Mouse (Mus musculus) heart, postnatal 14 days (tissue): Measurements from ENCODE around the gene Paqr9. TPM values are rescaled to one million over a fixed set of nuclear protein-coding genes. Genes with fewer than 3 reads are reported as not detected.

Experiments
- DNase-seq, 2 experiments: peaks; one replicate each; pipeline ENCODE4 v3.0.0; 2021 to 2022
- intact Hi-C: fragments of 180-260 bp; cut with DNase I; formaldehyde crosslinking; loops from one replicate; pipeline ENCODE4 v1.15.1; 2025
- total RNA-seq, 2 experiments: library from RNA; stranded (reverse); gene quantifications; 2 replicates each; pipeline ENCODE4 v1.2.3; 2021

Gene Paqr9
- total RNA-seq, 2 experiments from 2014 or later, result 48.8 to 50.6 TPM

GRCm38 (mm10) chr9:95570604-95571003 lies 11.1 kb downstream of the Paqr9 start:
- DNase-seq, result no peak
- intact Hi-C loops, result no loop called here

GRCm38 (mm10) chr9:95571494-95571893 lies 12.0 kb downstream of the Paqr9 start:
- DNase-seq, result no peak
- intact Hi-C loops, result no loop called here

- intact Hi-C loops, result no loop called here
- DNase-seq, result no peak
Observed at GRCm38 (mm10) chr9:95572558-95572957, 13.1 kb downstream of the Paqr9 start.

- DNase-seq, result no peak
- intact Hi-C loops, result no loop called here
Observed at GRCm38 (mm10) chr9:95574116-95574515, 14.7 kb downstream of the Paqr9 start.

- intact Hi-C loops, result no loop called here
- DNase-seq, result no peak
Observed at GRCm38 (mm10) chr9:95577502-95577901, 18.0 kb downstream of the Paqr9 start.

GRCm38 (mm10) chr9:95578366-95578895 lies 19.0 kb downstream of the Paqr9 start:
- no peak for DNase-seq
- intact Hi-C loops, result no loop called here

- intact Hi-C loops, result no loop called here
Observed at GRCm38 (mm10) chr9:95581021-95581757, 21.7 kb downstream of the Paqr9 start.

GRCm38 (mm10) chr9:95581758-95582515 lies 22.5 kb downstream of the Paqr9 start:
- intact Hi-C loops, result no loop called here
- no peak for DNase-seq

More at GRCm38 (mm10) chr9:95581021-95581757, 21.7 kb downstream of the Paqr9 start:
- no peak for DNase-seq

GRCm38 (mm10) chr9:95582555-95582954 lies 23.1 kb downstream of the Paqr9 start:
- no peak for DNase-seq
- intact Hi-C loops, result no loop called here

GRCm38 (mm10) chr9:95586046-95586445 lies 26.6 kb downstream of the Paqr9 start:
- no peak for DNase-seq
- intact Hi-C loops, result no loop called here

GRCm38 (mm10) chr9:95588070-95588469 lies 28.6 kb downstream of the Paqr9 start:
- intact Hi-C loops, result no loop called here
- no peak for DNase-seq

GRCm38 (mm10) chr9:95594291-95594690 lies 34.8 kb downstream of the Paqr9 start:
- DNase-seq, result no peak
- intact Hi-C loops, result no loop called here

- intact Hi-C loops, result no loop called here
- DNase-seq, result no peak
Observed at GRCm38 (mm10) chr9:95597466-95598178, 38.2 kb downstream of the Paqr9 start.

- DNase-seq, result no peak
- intact Hi-C loops, result no loop called here
Observed at GRCm38 (mm10) chr9:95598179-95598721, 38.8 kb downstream of the Paqr9 start.

GRCm38 (mm10) chr9:95599399-95599798 lies 39.9 kb downstream of the Paqr9 start:
- DNase-seq, result no peak
- intact Hi-C loops, result no loop called here

GRCm38 (mm10) chr9:95602849-95603248 lies 43.4 kb downstream of the Paqr9 start:
- intact Hi-C loops, result loop anchor here (5.0 kb wide), 1 partner anchor 249 kb away; no protein-coding TSS in a partner anchor

GRCm38 (mm10) chr9:95603316-95603715 lies 43.9 kb downstream of the Paqr9 start:
- intact Hi-C loops, result loop anchor here (5.0 kb wide), 1 partner anchor 249 kb away; no protein-coding TSS in a partner anchor
- DNase-seq, result no peak

More at GRCm38 (mm10) chr9:95602849-95603248, 43.4 kb downstream of the Paqr9 start:
- DNase-seq, result no peak

- peak in 1 of 2 experiments; percentile 14 for DNase-seq
- intact Hi-C loops, result no loop called here
Observed at GRCm38 (mm10) chr9:95607196-95607595, 47.7 kb downstream of the Paqr9 start.

- intact Hi-C loops, result no loop called here
Observed at GRCm38 (mm10) chr9:95612246-95612768, 52.9 kb downstream of the Paqr9 start.

More at GRCm38 (mm10) chr9:95612246-95612768, 52.9 kb downstream of the Paqr9 start:
- no peak for DNase-seq
